Mouse (Mus musculus): ENCODE data around the gene Kcnh1. TPM values are rescaled to one million over a fixed set of nuclear protein-coding genes. Genes with fewer than 3 reads are reported as not detected.

Gene Kcnh1
- total RNA-seq, 2 experiments from 2014 or later: not detected

- ATAC-seq (replicated peaks; ENCODE audit: low FRiP score, poor library complexity, severe bottlenecking): no peak
Measured at GRCm38 (mm10) chr1:192312998-192313397, 122.4 kb downstream of the Kcnh1 start.

DNA sequence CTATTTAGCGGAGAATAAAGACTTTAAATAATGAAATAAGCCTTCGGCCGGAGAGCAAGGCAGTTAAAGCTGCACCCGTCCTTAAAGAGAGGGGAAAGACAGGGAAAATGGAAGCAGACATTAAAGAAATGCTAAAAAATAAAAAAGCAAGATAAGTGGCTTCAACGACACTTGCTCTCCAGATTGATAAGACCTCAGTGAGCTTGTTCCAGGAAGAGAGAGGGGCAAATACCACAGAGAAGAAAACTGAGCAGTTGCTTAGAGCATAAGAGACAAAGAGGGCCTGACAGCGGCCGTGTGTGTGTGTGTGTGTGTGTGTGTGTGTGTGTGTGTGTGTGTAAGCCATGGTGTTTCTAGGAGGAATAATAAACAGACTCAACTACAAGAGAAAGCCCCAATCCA is 123.0 kb downstream of the Kcnh1 start:
- ATAC-seq (replicated peaks; ENCODE audit: low FRiP score, poor library complexity, severe bottlenecking): no peak

GRCm38 (mm10) chr1:192314044-192314443 is 123.5 kb downstream of the Kcnh1 start:
- ATAC-seq (replicated peaks; ENCODE audit: low FRiP score, poor library complexity, severe bottlenecking): no peak

- ATAC-seq (replicated peaks; ENCODE audit: low FRiP score, poor library complexity, severe bottlenecking): no peak
Measured at GRCm38 (mm10) chr1:192315392-192316070, 125.0 kb downstream of the Kcnh1 start.

- no peak for ATAC-seq (replicated peaks; ENCODE audit: low FRiP score, poor library complexity, severe bottlenecking)
Measured at GRCm38 (mm10) chr1:192324223-192324622, 133.6 kb downstream of the Kcnh1 start.

GRCm38 (mm10) chr1:192327052-192327451 is 136.5 kb downstream of the Kcnh1 start:
- ATAC-seq (replicated peaks; ENCODE audit: low FRiP score, poor library complexity, severe bottlenecking): no peak

- no peak for ATAC-seq (replicated peaks; ENCODE audit: low FRiP score, poor library complexity, severe bottlenecking)
Measured at GRCm38 (mm10) chr1:192331207-192331606, 140.6 kb downstream of the Kcnh1 start.

DNA sequence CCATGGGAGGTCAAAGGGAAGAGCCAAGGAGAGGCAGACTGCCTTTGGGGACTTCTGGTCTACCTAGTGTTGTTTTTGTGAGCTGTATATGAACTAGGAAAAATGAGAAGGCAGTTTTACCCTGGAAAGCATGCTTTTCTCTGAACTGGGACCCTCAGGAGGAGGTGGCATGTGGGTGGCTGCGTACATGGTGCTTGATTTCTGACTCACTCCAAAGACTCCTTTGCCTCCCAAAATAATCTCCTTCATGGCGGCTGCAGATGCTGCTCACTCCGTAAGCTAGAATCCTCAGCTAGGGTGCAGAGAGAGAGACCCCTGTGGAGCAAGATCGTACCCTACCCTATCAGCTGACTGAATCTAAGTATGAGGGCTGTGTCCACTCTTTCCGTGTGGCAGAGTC is 145.5 kb downstream of the Kcnh1 start:
- ATAC-seq (replicated peaks; ENCODE audit: low FRiP score, poor library complexity, severe bottlenecking): no peak

DNA sequence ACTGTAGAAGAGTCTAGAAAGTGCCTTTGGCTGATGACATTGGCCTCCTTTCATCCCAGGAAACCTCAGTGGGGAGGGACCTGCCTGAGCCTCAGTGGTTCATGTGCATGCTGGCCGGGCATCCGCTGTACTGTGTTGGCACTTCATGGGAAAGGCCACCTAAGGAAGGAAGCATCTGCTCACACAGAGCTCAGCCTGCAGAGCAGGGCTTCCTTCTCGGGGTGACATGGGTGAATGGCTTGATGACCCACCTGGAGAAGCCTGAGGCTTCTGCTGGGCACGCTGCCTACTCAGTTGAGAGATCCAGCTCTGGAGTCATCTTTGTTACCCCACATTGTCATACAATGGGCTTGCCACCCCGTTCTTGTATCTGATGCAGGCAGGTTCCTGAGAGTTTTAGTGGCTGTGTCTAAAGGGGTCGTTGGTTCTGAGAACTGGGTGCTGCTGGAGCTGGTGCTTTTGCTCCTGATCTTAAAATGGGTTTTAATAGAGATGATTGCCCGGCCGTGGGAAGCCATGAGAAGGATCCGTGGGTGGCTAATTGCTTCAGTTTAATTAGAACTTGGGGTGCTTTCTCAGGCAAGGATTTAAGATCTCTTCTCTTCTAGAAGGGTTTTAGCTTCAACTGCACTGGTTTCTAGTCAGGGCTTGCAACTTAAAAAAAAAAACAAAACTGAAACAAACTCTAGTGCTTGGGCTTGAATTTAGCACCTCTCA is 148.9 kb downstream of the Kcnh1 start:
- ATAC-seq (replicated peaks; ENCODE audit: low FRiP score, poor library complexity, severe bottlenecking): no peak

DNA sequence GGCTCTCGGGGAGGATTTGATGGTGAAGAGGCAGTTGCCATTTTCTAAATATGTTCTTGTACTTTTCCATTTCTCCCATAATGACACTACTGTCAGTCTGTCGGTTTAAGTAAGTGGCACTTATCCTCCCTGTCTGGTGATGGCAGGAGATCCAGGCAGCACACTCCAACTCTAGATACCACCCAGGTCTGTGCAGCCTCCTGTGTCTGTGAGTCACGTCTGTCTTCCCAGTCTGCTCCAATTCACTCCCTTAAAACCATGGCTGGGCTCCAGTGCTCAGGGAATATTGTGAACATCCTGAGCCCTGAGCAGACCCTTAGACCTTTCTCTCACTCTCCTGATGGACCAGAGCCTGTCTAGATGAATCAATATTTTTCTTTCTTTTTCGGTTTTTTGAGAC is 151.2 kb downstream of the Kcnh1 start:
- ATAC-seq (replicated peaks; ENCODE audit: low FRiP score, poor library complexity, severe bottlenecking): no peak

DNA sequence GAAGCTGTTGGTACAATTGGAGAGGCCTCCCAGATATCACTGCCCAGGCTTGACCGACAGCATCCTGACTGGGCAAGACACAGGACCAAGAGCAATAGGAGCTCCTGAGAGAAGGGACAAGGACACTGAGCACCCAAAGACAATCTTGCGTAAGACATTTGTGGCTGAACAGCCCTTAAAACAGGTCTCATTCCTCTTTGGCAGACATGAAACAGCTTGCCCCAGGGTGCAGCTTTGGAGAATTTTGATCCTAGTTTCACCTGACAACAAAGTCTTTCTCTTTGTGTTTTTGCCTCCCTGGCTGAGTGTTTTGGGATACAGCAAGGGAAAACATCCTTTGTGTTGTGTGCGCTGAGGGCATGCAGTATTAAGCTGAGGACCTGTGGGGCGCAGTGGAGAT is 153.4 kb downstream of the Kcnh1 start:
- no peak for ATAC-seq (replicated peaks; ENCODE audit: low FRiP score, poor library complexity, severe bottlenecking)

- no peak for ATAC-seq (replicated peaks; ENCODE audit: low FRiP score, poor library complexity, severe bottlenecking)
Measured at GRCm38 (mm10) chr1:192347327-192347726, 156.8 kb downstream of the Kcnh1 start.

GRCm38 (mm10) chr1:192356231-192356630 is 165.7 kb downstream of the Kcnh1 start:
- ATAC-seq (replicated peaks; ENCODE audit: low FRiP score, poor library complexity, severe bottlenecking): no peak

DNA sequence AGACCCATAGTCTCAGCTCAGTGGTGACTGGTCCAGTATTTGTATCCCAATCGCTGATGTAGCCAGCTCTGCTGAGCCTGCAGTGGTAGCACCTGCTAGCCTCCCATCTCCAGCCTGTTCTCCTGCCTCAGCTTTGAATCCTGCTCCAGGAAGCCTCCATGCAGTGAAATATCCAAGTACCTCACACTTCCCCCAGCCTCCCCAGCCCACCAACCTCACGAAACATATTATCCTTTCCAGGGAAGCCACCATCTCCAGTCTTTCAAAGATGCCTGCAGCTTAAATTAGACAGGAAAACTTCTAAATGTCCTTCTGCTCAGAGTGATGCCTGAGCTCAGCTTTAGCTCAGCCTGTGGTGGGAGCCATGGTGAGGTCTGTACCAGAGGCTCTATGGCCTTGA is 168.6 kb downstream of the Kcnh1 start:
- ATAC-seq (replicated peaks; ENCODE audit: low FRiP score, poor library complexity, severe bottlenecking): no peak

DNA sequence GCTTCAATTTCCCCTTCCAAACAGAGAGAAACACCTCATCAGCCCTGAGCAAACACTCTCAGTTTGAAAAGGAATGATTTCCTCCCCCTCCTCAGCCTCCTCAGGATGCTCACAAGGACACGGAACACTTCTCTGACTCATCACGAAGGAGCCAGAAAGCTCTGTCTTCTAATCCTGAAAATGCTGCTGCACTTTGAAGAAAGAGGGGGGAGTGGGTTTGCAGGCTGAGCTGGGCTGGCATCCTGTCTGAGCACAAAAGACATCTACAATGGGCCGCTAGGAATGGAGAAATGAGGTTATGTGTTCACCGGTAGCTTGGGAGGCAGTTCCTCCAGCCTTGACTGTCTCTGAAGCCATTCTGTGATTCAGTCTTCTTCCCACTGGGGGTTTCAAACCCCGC is 177.8 kb downstream of the Kcnh1 start:
- no peak for ATAC-seq (replicated peaks; ENCODE audit: low FRiP score, poor library complexity, severe bottlenecking)

- ATAC-seq (replicated peaks; ENCODE audit: low FRiP score, poor library complexity, severe bottlenecking): no peak
Measured at GRCm38 (mm10) chr1:192371943-192372614, 181.5 kb downstream of the Kcnh1 start.

- no peak for ATAC-seq (replicated peaks; ENCODE audit: low FRiP score, poor library complexity, severe bottlenecking)
Measured at GRCm38 (mm10) chr1:192378546-192379075, 188.0 kb downstream of the Kcnh1 start.

- no peak for ATAC-seq (replicated peaks; ENCODE audit: low FRiP score, poor library complexity, severe bottlenecking)
Measured at GRCm38 (mm10) chr1:192380596-192381041, 190.0 kb downstream of the Kcnh1 start.

DNA sequence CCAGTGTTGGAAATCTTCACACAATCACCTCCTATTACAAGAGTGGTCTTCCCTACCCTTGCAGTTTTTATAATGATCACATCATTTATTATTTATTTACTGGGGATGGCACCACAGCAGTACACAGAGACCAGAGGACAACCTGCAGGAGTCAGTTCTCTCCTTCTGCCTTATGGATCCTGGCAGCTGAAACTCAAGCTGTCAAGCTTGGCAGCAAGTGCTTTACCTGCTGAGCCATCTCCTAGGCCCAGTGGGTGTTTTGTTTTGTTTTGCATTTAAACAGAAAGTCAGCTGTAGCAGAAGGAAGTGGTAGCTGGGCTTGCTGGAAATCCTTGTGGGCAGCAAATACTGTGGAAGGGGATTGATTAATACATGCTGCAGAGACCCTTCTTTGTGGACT is 197.1 kb downstream of the Kcnh1 start:
- ATAC-seq (replicated peaks; ENCODE audit: low FRiP score, poor library complexity, severe bottlenecking): no peak

- no peak for ATAC-seq (replicated peaks; ENCODE audit: low FRiP score, poor library complexity, severe bottlenecking)
Measured at GRCm38 (mm10) chr1:192391041-192391440, 200.5 kb downstream of the Kcnh1 start.

DNA sequence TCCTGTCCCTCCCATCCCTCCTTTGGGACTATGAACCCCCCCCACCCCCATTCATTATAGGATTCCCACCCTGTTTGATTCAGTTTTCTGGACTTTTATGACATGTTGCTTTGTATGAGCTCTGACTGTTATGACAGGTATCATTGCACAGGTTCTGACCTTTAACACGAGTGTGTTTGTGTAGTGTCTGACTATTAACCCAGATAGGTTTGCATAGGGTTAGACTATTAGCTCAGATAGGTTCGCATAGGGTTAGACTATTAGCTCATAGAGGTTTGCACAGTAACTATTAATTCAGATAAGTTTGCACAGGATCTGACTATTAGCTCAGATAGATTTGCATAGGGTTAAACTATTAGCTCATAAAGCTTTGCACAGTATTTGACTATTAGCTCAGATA is 201.7 kb downstream of the Kcnh1 start:
- ATAC-seq (replicated peaks; ENCODE audit: low FRiP score, poor library complexity, severe bottlenecking): no peak

Data from erythroid progenitor cell, adult 5-6 weeks (primary cell).